Comparison of ENCODE assay signal across 8 mouse cellular contexts in genomic region chr13:59735190-59735589, GRCm38 (mm10). TPM values are rescaled to one million over a fixed set of nuclear protein-coding genes. Genes with fewer than 3 reads are reported as not detected.
DNase-seq lines count a peak whose midpoint lies in the region; ATAC-seq and TF ChIP-seq lines count a peak whose summit lies in the region.

No protein-coding gene starts in this region.

- TF ChIP-seq POLR2A in lung, adult 2 months (IDR thresholded peaks at IDR 0.05; ENCODE audit: borderline replicate concordance, extremely low read depth, low read depth, low read length) = no peak

- H3K27me3 ChIP-seq in embryonic facial prominence, embryonic 14.5 days (replicated peaks; ENCODE audit: control insufficient read depth, insufficient read depth, low read length) = no peaks in the 10 kb centered on the region
- no peaks in the 10 kb centered on the region for H3K27me3 ChIP-seq in liver, embryonic 14.5 days (ENCODE audit: control insufficient read depth, insufficient read depth, low read length)

- no peak for TF ChIP-seq EP300 in liver, embryonic 14.5 days (IDR thresholded peaks at IDR 0.05; ENCODE audit: low read depth)

- peak; percentile 29 for DNase-seq in lung, postnatal 10 days
- DNase-seq in lung, adult 2 months = no peak
- DNase-seq in embryonic facial prominence, embryonic 14.5 days (ENCODE audit: low spot score) = peak; percentile 69
- DNase-seq in liver, embryonic 14.5 days (ENCODE audit: low read depth in 3 of 3, low spot score in 3 of 3) = peak; percentile 51 to 52 (median 51)
- no peak for DNase-seq in spleen, postnatal 14 days (ENCODE audit: low spot score in 2 of 2)
- no peak for DNase-seq in left cerebral cortex, postnatal 10 days (ENCODE audit: extremely low spot score in 1 of 2, low spot score in 2 of 2)
- no peak for DNase-seq in thymus, postnatal 4 days
- no peak for DNase-seq in kidney, postnatal 4 days

- peak; percentile 75; the same call in 1 of the 2 replicates for ATAC-seq in embryonic facial prominence, embryonic 14.5 days (ENCODE audit: low read depth)
- no peak for ATAC-seq in liver, embryonic 14.5 days (ENCODE audit: insufficient read depth)

- no peaks in the 10 kb centered on the region for H3K4me1 ChIP-seq in lung, adult 2 months (ENCODE audit: control insufficient read depth, insufficient read depth, low read length)
- no peaks in the 10 kb centered on the region for H3K4me1 ChIP-seq in embryonic facial prominence, embryonic 14.5 days (ENCODE audit: control insufficient read depth, insufficient read depth, low read length)
- H3K4me1 ChIP-seq in liver, embryonic 14.5 days (replicated peaks; ENCODE audit: control insufficient read depth in 2 of 2, insufficient read depth in 2 of 2, low read length in 1 of 2) = peaks cover 64 to 67% of the 10 kb centered on the region in 2 experiments

- H3K9me3 ChIP-seq in embryonic facial prominence, embryonic 14.5 days (ENCODE audit: control insufficient read depth, low read length) = no peaks in the 10 kb centered on the region
- no peaks in the 10 kb centered on the region for H3K9me3 ChIP-seq in liver, embryonic 14.5 days (ENCODE audit: control insufficient read depth, low read length)

- H3K4me3 ChIP-seq in lung, adult 2 months (replicated peaks; ENCODE audit: extremely low read depth, low read depth, low read length) = no peak overlapping the region
- no peak overlapping the region for H3K4me3 ChIP-seq in embryonic facial prominence, embryonic 14.5 days (ENCODE audit: low read depth, low read length)
- H3K4me3 ChIP-seq in liver, embryonic 14.5 days (ENCODE audit: insufficient read depth in 1 of 2, low read depth in 2 of 2, low read length in 2 of 2) = no peak overlapping the region

- no peak overlapping the region for H3K27ac ChIP-seq in embryonic facial prominence, embryonic 14.5 days (replicated peaks; ENCODE audit: low read depth, low read length)
- peak overlapping the region; percentile 78 for H3K27ac ChIP-seq in liver, embryonic 14.5 days

- no peaks in the 10 kb centered on the region for H3K36me3 ChIP-seq in embryonic facial prominence, embryonic 14.5 days (ENCODE audit: control insufficient read depth, insufficient read depth, low read length)
- no peaks in the 10 kb centered on the region for H3K36me3 ChIP-seq in liver, embryonic 14.5 days (replicated peaks; ENCODE audit: control insufficient read depth, insufficient read depth, low read depth)

- TF ChIP-seq CTCF in lung, adult 2 months (IDR thresholded peaks at IDR 0.05; ENCODE audit: insufficient read depth, low read length) = no peak
- TF ChIP-seq CTCF in liver, embryonic 14.5 days (IDR thresholded peaks at IDR 0.05; ENCODE audit: low read depth) = peak; percentile 66

- no peak overlapping the region for H3K9ac ChIP-seq in embryonic facial prominence, embryonic 14.5 days (ENCODE audit: low read depth, low read length)
- H3K9ac ChIP-seq in liver, embryonic 14.5 days (replicated peaks) = no peak overlapping the region

- intact Hi-C loops in left cerebral cortex, postnatal 10 days (cut with DNase I) = no loop called here

- H3K4me2 ChIP-seq in embryonic facial prominence, embryonic 14.5 days (ENCODE audit: low read depth, low read length) = no peak overlapping the region
- H3K4me2 ChIP-seq in liver, embryonic 14.5 days (ENCODE audit: low read depth) = peak overlapping the region; percentile 45; the same call in 1 of the 2 replicates

- 23% methylated on average over 3 of the region's 3 CpGs for WGBS in lung, adult 2 months
- WGBS in embryonic facial prominence, embryonic 14.5 days = 19% methylated on average over 3 of the region's 3 CpGs
- 33% methylated on average over 3 of the region's 3 CpGs for WGBS in liver, embryonic 14.5 days (ENCODE audit: insufficient replicate concordance)

RNA-seq across cellular contexts. Expression of gene Spata31d1d, which starts 3.6 kb away (rescaled TPM):
- polyA plus RNA-seq in lung, adult 2 months (2012; rRNA removed) = not detected in 2 replicates
- polyA plus RNA-seq in embryonic facial prominence, embryonic 14.5 days (2014; fragmentation: Nextera tagmentation; extraction: Ambion mirVana) = not detected in 2 replicates
- polyA plus RNA-seq in liver, embryonic 14.5 days (2012; rRNA removed) = 0.02 TPM in 1 of 2 replicates, not detected in the other
- 0.03 TPM in 1 of 2 replicates, not detected in the other for polyA plus RNA-seq in liver, embryonic 14.5 days (2014; fragmentation: Nextera tagmentation; extraction: Ambion mirVana)
- total RNA-seq in left cerebral cortex, postnatal 10 days (2021) = not detected

RNA-seq across cellular contexts. Expression of gene 1700014D04Rik, which starts 11.4 kb away (rescaled TPM):
- polyA plus RNA-seq in lung, adult 2 months (2012; rRNA removed) = 0.04 TPM in 1 of 2 replicates, not detected in the other
- polyA plus RNA-seq in embryonic facial prominence, embryonic 14.5 days (2014; fragmentation: Nextera tagmentation; extraction: Ambion mirVana) = not detected in 2 replicates
- 0.02 and 0.03 TPM in 2 replicates for polyA plus RNA-seq in liver, embryonic 14.5 days (2012; rRNA removed)
- polyA plus RNA-seq in liver, embryonic 14.5 days (2014; fragmentation: Nextera tagmentation; extraction: Ambion mirVana) = 0.03 and 0.33 TPM in 2 replicates
- total RNA-seq in left cerebral cortex, postnatal 10 days (2021) = under 1 TPM; 0.43 to 0.81 TPM

RNA-seq across cellular contexts. Expression of gene Spata31d1b, which starts 23.1 kb away (rescaled TPM):
- polyA plus RNA-seq in lung, adult 2 months (2012; rRNA removed) = 0.05 TPM in 1 of 2 replicates, not detected in the other
- 0.04 and 0.06 TPM in 2 replicates for polyA plus RNA-seq in embryonic facial prominence, embryonic 14.5 days (2014; fragmentation: Nextera tagmentation; extraction: Ambion mirVana)
- polyA plus RNA-seq in liver, embryonic 14.5 days (2012; rRNA removed) = not detected in 2 replicates
- polyA plus RNA-seq in liver, embryonic 14.5 days (2014; fragmentation: Nextera tagmentation; extraction: Ambion mirVana) = not detected in 2 replicates
- total RNA-seq in left cerebral cortex, postnatal 10 days (2021) = not detected

RNA-seq across cellular contexts. Expression of gene Spata31d1a, which starts 25.1 kb away (rescaled TPM):
- not detected in 2 replicates for polyA plus RNA-seq in lung, adult 2 months (2012; rRNA removed)
- polyA plus RNA-seq in embryonic facial prominence, embryonic 14.5 days (2014; fragmentation: Nextera tagmentation; extraction: Ambion mirVana) = 0.22 TPM in 1 of 2 replicates, not detected in the other
- polyA plus RNA-seq in liver, embryonic 14.5 days (2012; rRNA removed) = 0.01 TPM in 1 of 2 replicates, not detected in the other
- not detected in 2 replicates for polyA plus RNA-seq in liver, embryonic 14.5 days (2014; fragmentation: Nextera tagmentation; extraction: Ambion mirVana)
- under 1 TPM; 0.19 to 0.20 TPM for total RNA-seq in left cerebral cortex, postnatal 10 days (2021)

RNA-seq across cellular contexts. Expression of gene Isca1, which starts 34.4 kb away (rescaled TPM):
- 59.0 and 82.1 TPM in 2 replicates for polyA plus RNA-seq in lung, adult 2 months (2012; rRNA removed)
- 140 and 147 TPM in 2 replicates for polyA plus RNA-seq in embryonic facial prominence, embryonic 14.5 days (2014; fragmentation: Nextera tagmentation; extraction: Ambion mirVana)
- polyA plus RNA-seq in liver, embryonic 14.5 days (2012; rRNA removed) = 120 and 138 TPM in 2 replicates
- 252 and 281 TPM in 2 replicates for polyA plus RNA-seq in liver, embryonic 14.5 days (2014; fragmentation: Nextera tagmentation; extraction: Ambion mirVana)
- total RNA-seq in left cerebral cortex, postnatal 10 days (2021) = 100 to 1,000 TPM; 101 to 107 TPM

Comparison
In these comparisons a context has a peak if more than half of its experiments do, and no peak if none do; other contexts are left out.
1. DNase-seq: peak in lung, postnatal 10 days (single experiment), embryonic facial prominence, embryonic 14.5 days (single experiment) and liver, embryonic 14.5 days (3 of 3); none in lung, adult 2 months (single experiment), spleen, postnatal 14 days (0 of 2), left cerebral cortex, postnatal 10 days (0 of 2), thymus, postnatal 4 days (single experiment) and kidney, postnatal 4 days (0 of 2).